Mouse (Mus musculus): ENCODE results near the gene Ppp6r3. TPM values are rescaled to one million over a fixed set of nuclear protein-coding genes. Genes with fewer than 3 reads are reported as not detected.
A peak's percentile ranks its signal among the peaks of the same experiment; 100 is the strongest.

Ppp6r3 gene
- polyA plus RNA-seq, 1 experiment from 2014 or later = 67.7 TPM

GRCm38 (mm10) chr19:3431066-3431465, 144.5 kb downstream of the Ppp6r3 start:
- Histone ChIP-seq H3K27ac (ENCODE audit: low read length) (no peak overlapping the region), H3K4me1 (ENCODE audit: insufficient read depth, low read length) (no peaks in the 10 kb centered on the region), H3K9ac (replicated peaks; ENCODE audit: low read length) (no peak overlapping the region), H3K36me3 (ENCODE audit: insufficient read depth, low read length) (no peaks in the 10 kb centered on the region), H3K4me2 (replicated peaks; ENCODE audit: low read depth, low read length) (no peak overlapping the region), H3K4me3 (ENCODE audit: low read length) (no peak overlapping the region), H3K9me3 (ENCODE audit: low read length) (no peaks in the 10 kb centered on the region), H3K27me3 (ENCODE audit: insufficient read depth, low read length) (no peaks in the 10 kb centered on the region)
- 64% methylated on average over 7 of the region's 7 CpGs for WGBS
- no peak for ATAC-seq (ENCODE audit: low FRiP score, low TSS enrichment)

- no peak overlapping the region for H3K27ac ChIP-seq (ENCODE audit: low read length)
- no peak for ATAC-seq (ENCODE audit: low FRiP score, low TSS enrichment)
- H3K4me1 ChIP-seq (ENCODE audit: insufficient read depth, low read length) = no peaks in the 10 kb centered on the region
- no peak overlapping the region for H3K4me3 ChIP-seq (ENCODE audit: low read length)
- H3K9me3 ChIP-seq (ENCODE audit: low read length) = no peaks in the 10 kb centered on the region
- no peak overlapping the region for H3K4me2 ChIP-seq (replicated peaks; ENCODE audit: low read depth, low read length)
- H3K27me3 ChIP-seq (ENCODE audit: insufficient read depth, low read length) = no peaks in the 10 kb centered on the region
- no peak overlapping the region for H3K9ac ChIP-seq (replicated peaks; ENCODE audit: low read length)
- no peaks in the 10 kb centered on the region for H3K36me3 ChIP-seq (ENCODE audit: insufficient read depth, low read length)
- WGBS = 69% methylated on average over 7 of the region's 7 CpGs
These were observed 146.3 kb downstream of the Ppp6r3 start for GRCm38 (mm10) chr19:3429156-3429816.

DNA sequence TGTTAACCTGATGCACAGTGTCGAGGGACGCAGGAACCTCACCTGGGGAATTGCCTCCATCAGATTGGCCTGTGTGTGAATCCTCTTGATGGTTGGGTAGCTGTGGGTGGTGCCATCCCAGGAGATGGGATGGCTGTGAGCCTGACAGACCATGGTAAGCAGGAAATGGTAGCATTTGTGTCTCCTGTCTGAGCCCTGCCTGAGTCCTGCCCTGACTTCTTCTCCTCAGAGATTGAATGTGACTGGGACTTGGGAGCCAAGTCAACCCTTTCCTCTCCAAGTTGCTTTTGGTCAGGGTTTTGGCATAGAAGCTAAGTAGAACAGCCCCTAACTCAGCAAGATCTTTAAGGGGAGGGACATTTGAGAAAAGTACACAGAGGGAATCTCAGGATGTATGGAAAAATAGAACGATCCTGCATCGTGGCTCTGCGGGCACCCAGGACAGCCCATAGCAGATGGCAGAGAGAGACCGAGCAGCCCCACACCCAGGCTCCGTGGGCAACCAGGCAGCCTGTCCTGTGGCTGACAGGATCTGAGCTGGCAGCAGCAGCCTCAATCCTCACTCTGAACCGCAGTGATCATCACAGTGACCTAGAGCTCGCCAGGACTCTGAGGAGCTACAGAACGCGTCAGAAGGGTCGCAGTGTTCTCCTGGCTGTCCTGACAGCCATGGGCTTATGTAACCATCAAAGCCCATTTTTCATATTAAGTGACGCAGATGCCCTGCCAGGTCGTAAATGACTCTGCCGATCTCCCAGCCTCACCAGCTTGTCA, 147.3 kb downstream of the Ppp6r3 start:
- WGBS = 82% methylated on average over 15 of the region's 15 CpGs

DNA sequence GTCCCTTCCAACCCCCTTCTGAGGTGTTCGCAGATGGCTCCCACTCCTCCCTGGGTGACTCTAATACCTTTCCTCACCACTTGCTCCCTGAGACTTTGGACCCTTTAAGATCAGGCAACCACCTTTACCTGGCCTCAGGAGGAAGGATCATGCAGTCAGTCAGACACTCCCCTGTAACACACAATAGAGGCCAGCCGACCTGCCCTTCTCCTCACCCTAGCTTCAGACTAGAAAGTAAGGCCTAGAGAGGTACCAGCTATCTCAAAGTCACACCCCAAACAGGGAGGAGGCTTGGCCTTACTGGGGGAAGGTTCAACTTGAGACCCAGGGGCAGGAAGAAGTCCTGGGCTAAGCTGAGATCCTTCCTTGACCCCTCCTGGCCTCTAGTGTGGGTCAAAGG, 151.3 kb downstream of the Ppp6r3 start:
- H3K9me3 ChIP-seq (ENCODE audit: low read length) = no peaks in the 10 kb centered on the region
- no peaks in the 10 kb centered on the region for H3K36me3 ChIP-seq (ENCODE audit: insufficient read depth, low read length)
- no peaks in the 10 kb centered on the region for H3K4me1 ChIP-seq (ENCODE audit: insufficient read depth, low read length)
- WGBS = 62% methylated on average over 2 of the region's 2 CpGs
- no peak overlapping the region for H3K27ac ChIP-seq (ENCODE audit: low read length)
- no peaks in the 10 kb centered on the region for H3K27me3 ChIP-seq (ENCODE audit: insufficient read depth, low read length)
- no peak overlapping the region for H3K4me3 ChIP-seq (ENCODE audit: low read length)
- no peak for ATAC-seq (ENCODE audit: low FRiP score, low TSS enrichment)
- no peak overlapping the region for H3K4me2 ChIP-seq (replicated peaks; ENCODE audit: low read depth, low read length)
- H3K9ac ChIP-seq (replicated peaks; ENCODE audit: low read length) = no peak overlapping the region

More for the DNA sequence above, 147.3 kb downstream of the Ppp6r3 start:
- Histone ChIP-seq H3K4me1 (ENCODE audit: insufficient read depth, low read length) (no peaks in the 10 kb centered on the region), H3K9me3 (ENCODE audit: low read length) (no peaks in the 10 kb centered on the region), H3K4me3 (ENCODE audit: low read length) (no peak overlapping the region), H3K27me3 (ENCODE audit: insufficient read depth, low read length) (no peaks in the 10 kb centered on the region), H3K27ac (ENCODE audit: low read length) (no peak overlapping the region), H3K9ac (replicated peaks; ENCODE audit: low read length) (no peak overlapping the region), H3K4me2 (replicated peaks; ENCODE audit: low read depth, low read length) (no peak overlapping the region), H3K36me3 (ENCODE audit: insufficient read depth, low read length) (no peaks in the 10 kb centered on the region)
- ATAC-seq (ENCODE audit: low FRiP score, low TSS enrichment) = no peak

DNA sequence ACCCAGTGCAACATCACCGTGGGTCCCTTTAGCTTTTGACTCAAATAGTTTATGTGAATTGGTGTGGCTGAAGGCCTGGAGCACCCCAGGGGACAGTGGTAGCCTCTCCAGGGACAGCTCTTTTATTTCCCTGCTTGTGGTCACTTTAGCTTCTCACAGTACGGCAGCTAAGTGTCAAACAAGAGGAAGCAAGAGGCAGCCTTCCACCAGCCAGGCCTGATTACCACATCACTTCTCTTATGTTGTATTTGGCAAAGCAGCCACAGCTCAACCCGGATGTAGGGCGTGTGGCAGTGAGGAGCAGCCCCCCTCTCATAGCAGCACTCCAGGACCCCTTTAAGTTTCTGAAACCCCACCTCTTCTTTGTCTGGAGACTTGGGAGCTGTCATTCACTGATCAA, 152.6 kb downstream of the Ppp6r3 start:
- no peaks in the 10 kb centered on the region for H3K4me1 ChIP-seq (ENCODE audit: insufficient read depth, low read length)
- WGBS = 49% methylated on average over 4 of the region's 4 CpGs
- H3K9me3 ChIP-seq (ENCODE audit: low read length) = no peaks in the 10 kb centered on the region
- no peaks in the 10 kb centered on the region for H3K27me3 ChIP-seq (ENCODE audit: insufficient read depth, low read length)
- no peaks in the 10 kb centered on the region for H3K36me3 ChIP-seq (ENCODE audit: insufficient read depth, low read length)
- no peak overlapping the region for H3K27ac ChIP-seq (ENCODE audit: low read length)
- H3K4me2 ChIP-seq (replicated peaks; ENCODE audit: low read depth, low read length) = no peak overlapping the region
- no peak overlapping the region for H3K4me3 ChIP-seq (ENCODE audit: low read length)
- no peak overlapping the region for H3K9ac ChIP-seq (replicated peaks; ENCODE audit: low read length)
- ATAC-seq (ENCODE audit: low FRiP score, low TSS enrichment) = no peak

GRCm38 (mm10) chr19:3422488-3422887, 153.1 kb downstream of the Ppp6r3 start:
- 53% methylated on average over 6 of the region's 6 CpGs for WGBS
- Histone ChIP-seq H3K4me3 (ENCODE audit: low read length) (no peak overlapping the region), H3K27ac (ENCODE audit: low read length) (no peak overlapping the region), H3K36me3 (ENCODE audit: insufficient read depth, low read length) (no peaks in the 10 kb centered on the region), H3K27me3 (ENCODE audit: insufficient read depth, low read length) (no peaks in the 10 kb centered on the region), H3K4me1 (ENCODE audit: insufficient read depth, low read length) (no peaks in the 10 kb centered on the region), H3K9ac (replicated peaks; ENCODE audit: low read length) (no peak overlapping the region), H3K9me3 (ENCODE audit: low read length) (no peaks in the 10 kb centered on the region), H3K4me2 (replicated peaks; ENCODE audit: low read depth, low read length) (no peak overlapping the region)
- no peak for ATAC-seq (ENCODE audit: low FRiP score, low TSS enrichment)

DNA sequence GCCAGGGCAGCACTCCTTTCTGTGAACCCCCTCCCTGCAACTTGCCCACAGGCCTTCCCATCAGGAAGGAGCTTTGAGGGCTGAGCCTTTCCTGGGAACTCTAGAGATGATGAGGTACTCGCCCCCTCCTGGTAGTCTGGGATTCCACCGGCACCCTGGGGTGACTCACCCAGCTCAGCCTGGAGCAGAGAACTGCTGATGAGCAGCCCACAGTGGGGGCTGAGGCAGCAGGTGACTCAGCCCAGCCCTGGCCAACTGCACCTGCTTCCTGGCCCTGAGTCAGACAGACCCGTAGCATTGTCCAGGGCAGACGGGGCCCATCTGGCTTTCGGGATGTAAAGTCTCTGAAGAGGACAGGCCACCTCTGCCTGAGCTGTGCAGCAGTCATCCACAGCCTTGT, 156.3 kb downstream of the Ppp6r3 start:
- Histone ChIP-seq H3K9ac (replicated peaks; ENCODE audit: low read length) (no peak overlapping the region), H3K4me1 (ENCODE audit: insufficient read depth, low read length) (peaks cover 4% of the 10 kb centered on the region), H3K27me3 (ENCODE audit: insufficient read depth, low read length) (peaks cover 10% of the 10 kb centered on the region), H3K9me3 (ENCODE audit: low read length) (no peaks in the 10 kb centered on the region), H3K27ac (ENCODE audit: low read length) (no peak overlapping the region), H3K4me2 (replicated peaks; ENCODE audit: low read depth, low read length) (no peak overlapping the region), H3K36me3 (ENCODE audit: insufficient read depth, low read length) (no peaks in the 10 kb centered on the region), H3K4me3 (ENCODE audit: low read length) (no peak overlapping the region)
- ATAC-seq (ENCODE audit: low FRiP score, low TSS enrichment) = no peak
- 59% methylated on average over 5 of the region's 5 CpGs for WGBS

- Histone ChIP-seq H3K27ac (ENCODE audit: low read length) (no peak within 1 kb of the TSS), H3K4me3 (ENCODE audit: low read length) (peak within 1 kb of the TSS; percentile 38), H3K9me3 (ENCODE audit: low read length) (no peaks in the 10 kb centered on the region), H3K27me3 (ENCODE audit: insufficient read depth, low read length) (peaks cover 27% of the 10 kb centered on the region), H3K4me2 (replicated peaks; ENCODE audit: low read depth, low read length) (peak within 1 kb of the TSS; percentile 64), H3K4me1 (ENCODE audit: insufficient read depth, low read length) (peaks cover 8% of the 10 kb centered on the region), H3K9ac (replicated peaks; ENCODE audit: low read length) (no peak within 1 kb of the TSS), H3K36me3 (ENCODE audit: insufficient read depth, low read length) (no peaks in the 10 kb centered on the region)
- 1% methylated on average over 37 of the region's 37 CpGs for WGBS
- 0 out of 2 replicates have a peak, but pooled peaks have one; percentile 69 for ATAC-seq (ENCODE audit: low FRiP score, low TSS enrichment)
These were observed 161.2 kb downstream of the Ppp6r3 start, which contains the start of gene Gal for GRCm38 (mm10) chr19:3414268-3414733. Gene Gal, minus strand, starts transcription at chr19:3414544.

DNA sequence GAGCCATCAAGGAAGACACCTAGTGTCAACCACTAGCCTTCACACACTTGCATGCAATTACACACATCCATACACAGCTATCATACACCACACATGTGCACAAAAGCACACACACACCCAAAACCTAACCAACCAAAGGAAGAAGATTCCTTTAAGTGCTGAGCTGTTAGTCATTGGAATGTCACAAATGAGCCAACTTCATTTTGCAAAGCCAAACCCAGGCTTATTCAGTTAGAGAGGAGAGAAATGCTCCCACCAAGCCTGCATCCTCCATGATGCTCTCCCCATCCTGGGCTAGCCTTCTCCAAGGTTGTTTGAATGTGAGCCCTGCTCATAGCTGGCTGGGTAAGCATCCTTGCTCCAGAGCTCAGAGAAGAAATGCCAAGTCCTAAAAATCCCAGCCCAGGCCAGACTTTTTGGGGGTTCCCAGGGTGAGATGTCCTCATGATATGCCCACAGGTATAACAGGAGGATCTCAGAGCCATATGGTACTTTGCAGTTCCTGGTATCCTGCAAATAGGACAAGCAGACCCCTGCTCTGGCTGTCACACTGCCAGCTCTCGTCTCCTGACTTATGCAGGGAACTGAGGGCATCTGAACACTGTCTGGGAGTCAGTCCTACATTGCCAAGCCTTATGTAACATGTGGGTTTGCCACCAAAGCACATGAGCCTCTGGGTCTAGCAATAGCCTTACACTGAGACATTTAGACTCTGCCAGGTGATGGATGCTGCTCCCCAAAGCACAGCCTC, 169.8 kb downstream of the Ppp6r3 start:
- Histone ChIP-seq H3K4me3 (ENCODE audit: low read length) (no peak overlapping the region), H3K27me3 (ENCODE audit: insufficient read depth, low read length) (no peaks in the 10 kb centered on the region), H3K4me2 (replicated peaks; ENCODE audit: low read depth, low read length) (no peak overlapping the region), H3K9ac (replicated peaks; ENCODE audit: low read length) (no peak overlapping the region), H3K36me3 (ENCODE audit: insufficient read depth, low read length) (no peaks in the 10 kb centered on the region), H3K27ac (ENCODE audit: low read length) (no peak overlapping the region), H3K9me3 (ENCODE audit: low read length) (no peaks in the 10 kb centered on the region), H3K4me1 (ENCODE audit: insufficient read depth, low read length) (no peaks in the 10 kb centered on the region)
- ATAC-seq (ENCODE audit: low FRiP score, low TSS enrichment) = no peak
- WGBS = 61% methylated on average over 1 of the region's 1 CpGs
